Mouse (Mus musculus) lung, embryonic 16.5 days (tissue): ENCODE measurements at regions not wholly inside any gene's neighbourhood (a gene's known extent, or its start where the extent isn't known, plus 50 kb on each side); places are given as distances from the start of the nearest gene placed in this dataset.

Experiments used
- ATAC-seq: fragments of 200-750 bp; cut with Nextera tagmentation; 2 replicates; pipeline ENCODE4 v1.8.0; 2017; ENCODE audit warnings: low read depth, mild to moderate bottlenecking, moderate library complexity
- H3K27ac ChIP-seq: fragments of 300-500 bp; sonication (generic); 2 replicates; pipeline ENCODE4 v1.5.1; 2014; ENCODE audit warnings: mild to moderate bottlenecking, control low read depth, low read length
- H3K27me3 ChIP-seq: fragments of 300-500 bp; sonication (generic); 2 replicates; pipeline ENCODE4 v1.6.1; 2014; ENCODE audit warnings: low read depth, low read length, mixed read lengths; ENCODE audit not compliant: control insufficient read depth, insufficient read depth
- H3K36me3 ChIP-seq: fragments of 300-500 bp; sonication (generic); 2 replicates; pipeline ENCODE4 v1.6.1; 2014; ENCODE audit warnings: low read length; ENCODE audit not compliant: control insufficient read depth, insufficient read depth
- H3K4me1 ChIP-seq: fragments of 300-500 bp; sonication (generic); replicated peaks from 2 replicates; pipeline ENCODE4 v1.6.1; 2014; ENCODE audit warnings: low read length, mixed read lengths; ENCODE audit not compliant: control insufficient read depth, insufficient read depth
- H3K4me2 ChIP-seq: fragments of 300-500 bp; sonication (generic); 2 replicates; pipeline ENCODE4 v1.6.1; 2014; ENCODE audit warnings: low read depth, low read length, control low read depth
- H3K4me3 ChIP-seq: fragments of 300-500 bp; sonication (generic); 2 replicates; pipeline ENCODE4 v1.5.1; 2014; ENCODE audit warnings: mild to moderate bottlenecking, low read length, control low read depth
- H3K9ac ChIP-seq: fragments of 300-500 bp; sonication (generic); 2 replicates; pipeline ENCODE4 v1.6.1; 2014; ENCODE audit warnings: low read length, control low read depth
- H3K9me3 ChIP-seq: fragments of 300-500 bp; sonication (generic); 2 replicates; pipeline ENCODE4 v1.6.1; 2016; ENCODE audit warnings: low read length; ENCODE audit not compliant: control insufficient read depth
- WGBS: fragments of 180-500 bp; shearing (Covaris S2); extraction: QIAGEN DNeasy Blood & Tissue Kit; methylation state at CpG from one replicate; pipeline ENCODE4 v1.1.7; 2014; 5-methylcytosine and 5-hydroxymethylcytosine counted together

DNA sequence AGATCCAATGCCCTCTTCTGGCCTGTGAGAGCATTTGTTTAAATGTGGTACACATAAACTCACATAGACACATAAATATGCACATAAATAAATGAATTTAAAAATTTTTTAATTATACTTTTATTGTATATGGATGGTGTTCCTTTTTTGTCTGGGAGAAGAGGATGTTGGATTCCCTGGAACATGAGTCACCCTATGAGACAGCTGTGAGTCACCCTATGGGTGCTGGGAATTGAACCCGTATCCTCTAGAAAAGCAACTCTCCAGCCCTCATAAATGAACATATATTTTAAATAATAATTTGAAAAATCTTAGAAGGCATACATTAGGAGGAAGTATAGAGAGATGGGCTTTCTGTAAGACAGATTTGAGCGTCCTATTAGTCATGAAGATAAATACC lies 76.1 kb upstream of the Dynlt3 start:
- Histone ChIP-seq H3K9ac (no peak overlapping the region), H3K4me3 (no peak overlapping the region), H3K9me3 (no peaks in the 10 kb centered on the region), H3K4me2 (no peak overlapping the region), H3K36me3 (no peaks in the 10 kb centered on the region), H3K4me1 (no peaks in the 10 kb centered on the region), H3K27ac (no peak overlapping the region), H3K27me3 (no peaks in the 10 kb centered on the region)
- no peak for ATAC-seq
- 97% methylated on average over 2 of the region's 2 CpGs for WGBS

DNA sequence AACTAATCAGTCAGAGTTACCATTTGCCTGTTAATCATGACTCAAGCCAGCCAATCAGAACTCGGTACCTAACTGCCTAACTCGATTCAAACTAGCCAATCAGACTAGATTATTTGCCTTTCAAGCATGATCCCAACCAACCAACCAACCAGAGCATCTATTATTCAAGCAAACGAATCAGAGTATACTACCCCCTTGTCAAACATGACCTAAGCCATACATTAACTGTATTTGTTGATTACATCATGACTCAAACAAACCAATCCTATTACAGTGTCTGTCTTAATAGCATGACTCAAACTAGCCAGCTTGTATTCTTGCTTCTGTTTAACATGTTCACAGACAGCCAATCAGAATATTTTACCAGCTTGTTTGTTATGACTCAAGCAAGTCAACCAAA lies 79.7 kb upstream of the Dynlt3 start:
- no peaks in the 10 kb centered on the region for H3K4me1 ChIP-seq
- no peaks in the 10 kb centered on the region for H3K36me3 ChIP-seq
- H3K27me3 ChIP-seq = no peaks in the 10 kb centered on the region
- H3K9ac ChIP-seq = no peak overlapping the region
- H3K9me3 ChIP-seq = no peaks in the 10 kb centered on the region
- WGBS = 81% methylated on average over 3 of the region's 3 CpGs
- no peak overlapping the region for H3K27ac ChIP-seq
- ATAC-seq = no peak
- no peak overlapping the region for H3K4me2 ChIP-seq
- no peak overlapping the region for H3K4me3 ChIP-seq

DNA sequence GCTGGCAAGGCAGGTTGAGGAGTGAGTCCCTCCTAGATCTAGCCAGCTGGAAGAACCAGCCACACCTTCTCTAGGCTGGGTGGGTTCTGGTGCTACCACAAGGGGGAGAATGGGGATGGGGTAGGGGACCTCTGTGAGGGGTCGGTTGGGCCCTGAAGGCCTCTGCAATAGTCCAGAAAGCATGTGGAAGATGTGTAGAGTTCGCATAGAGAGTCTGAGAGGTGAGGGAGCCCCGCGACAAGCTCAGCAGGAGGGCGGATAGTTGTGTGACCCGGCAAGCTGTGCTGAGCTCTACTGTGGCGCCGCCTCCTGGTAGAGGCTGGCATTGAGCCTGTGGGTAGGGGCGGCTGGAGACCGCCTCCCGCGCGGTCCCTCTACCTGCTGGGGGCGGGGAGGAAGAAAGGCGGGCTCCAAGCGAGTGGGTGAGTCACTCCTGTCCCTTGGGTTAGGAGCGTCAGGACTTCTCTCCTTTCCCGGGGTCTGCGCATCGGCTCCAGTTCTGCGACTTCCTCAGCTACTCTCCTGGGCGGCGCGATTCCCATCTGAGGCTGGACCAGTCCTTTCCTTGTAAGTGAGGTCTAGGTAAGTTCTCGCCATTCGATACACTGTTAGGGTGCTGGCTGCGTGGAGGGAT lies 84.6 kb upstream of the Dynlt3 start:
- Histone ChIP-seq H3K4me1 (no peaks in the 10 kb centered on the region), H3K4me2 (peak overlapping the region; percentile 51), H3K36me3 (no peaks in the 10 kb centered on the region), H3K4me3 (peak overlapping the region; percentile 39), H3K9me3 (no peaks in the 10 kb centered on the region), H3K27ac (no peak overlapping the region), H3K9ac (no peak overlapping the region), H3K27me3 (no peaks in the 10 kb centered on the region)
- WGBS = 24% methylated on average over 27 of the region's 27 CpGs
- ATAC-seq = peak; percentile 62

DNA sequence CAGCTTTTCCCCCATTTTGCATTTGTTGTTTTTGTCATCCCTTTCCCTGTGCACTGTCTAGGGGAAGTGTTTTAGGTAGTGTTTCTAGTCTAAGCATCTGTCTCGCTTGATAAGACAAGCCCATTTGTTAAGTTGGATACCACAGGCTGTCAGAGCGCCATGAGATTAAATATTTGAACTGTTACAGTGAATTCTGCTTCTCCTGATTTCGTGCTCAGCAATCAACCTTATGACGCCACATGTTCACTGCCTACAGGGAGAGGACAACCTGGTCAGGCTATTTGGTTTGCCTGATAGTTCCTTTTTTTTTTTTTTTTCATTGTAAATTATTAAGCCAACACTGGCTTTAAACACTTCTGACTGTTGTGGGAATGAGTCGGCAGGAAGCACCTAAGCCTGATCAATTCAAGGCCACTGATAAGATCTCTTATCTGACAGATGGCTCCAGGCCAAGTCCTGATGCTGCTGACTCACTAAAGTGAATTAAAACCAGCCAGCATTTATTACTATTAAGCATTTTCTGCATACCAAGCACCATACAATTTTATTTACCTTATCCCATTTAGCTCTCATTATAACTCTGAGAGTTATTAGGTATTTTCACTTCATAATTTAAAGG lies 90.3 kb upstream of the Dynlt3 start:
- no peak overlapping the region for H3K4me2 ChIP-seq
- no peaks in the 10 kb centered on the region for H3K4me1 ChIP-seq
- WGBS = 30% methylated on average over 5 of the region's 5 CpGs
- H3K36me3 ChIP-seq = no peaks in the 10 kb centered on the region
- no peaks in the 10 kb centered on the region for H3K27me3 ChIP-seq
- no peak for ATAC-seq
- no peaks in the 10 kb centered on the region for H3K9me3 ChIP-seq
- H3K27ac ChIP-seq = no peak overlapping the region
- H3K4me3 ChIP-seq = no peak overlapping the region
- H3K9ac ChIP-seq = no peak overlapping the region

GRCm38 (mm10) chrX:9769540-9769939 lies 77.2 kb upstream of the Hypm start:
- no peak for ATAC-seq
- no peaks in the 10 kb centered on the region for H3K36me3 ChIP-seq
- no peaks in the 10 kb centered on the region for H3K4me1 ChIP-seq
- no peak overlapping the region for H3K27ac ChIP-seq
- no peak overlapping the region for H3K9ac ChIP-seq
- no peaks in the 10 kb centered on the region for H3K27me3 ChIP-seq
- H3K4me2 ChIP-seq = no peak overlapping the region
- no peak overlapping the region for H3K4me3 ChIP-seq
- H3K9me3 ChIP-seq = no peaks in the 10 kb centered on the region

GRCm38 (mm10) chrX:9777498-9777897 lies 69.2 kb upstream of the Hypm start:
- Histone ChIP-seq H3K9me3 (no peaks in the 10 kb centered on the region), H3K27me3 (no peaks in the 10 kb centered on the region), H3K27ac (no peak overlapping the region), H3K4me3 (no peak overlapping the region), H3K9ac (no peak overlapping the region), H3K4me2 (no peak overlapping the region), H3K36me3 (no peaks in the 10 kb centered on the region), H3K4me1 (no peaks in the 10 kb centered on the region)
- 0 out of 2 replicates have a peak, but pooled peaks have one; percentile 28 for ATAC-seq
- WGBS = 64% methylated on average over 4 of the region's 4 CpGs

GRCm38 (mm10) chrX:9789542-9789941 lies 57.2 kb upstream of the Hypm start:
- Histone ChIP-seq H3K9ac (no peak overlapping the region), H3K27ac (no peak overlapping the region), H3K4me1 (no peaks in the 10 kb centered on the region), H3K27me3 (no peaks in the 10 kb centered on the region), H3K36me3 (no peaks in the 10 kb centered on the region), H3K9me3 (no peaks in the 10 kb centered on the region), H3K4me3 (no peak overlapping the region), H3K4me2 (no peak overlapping the region)
- 83% methylated on average over 3 of the region's 3 CpGs for WGBS
- ATAC-seq = no peak
